ENCODE assay signal across 8 mouse cellular contexts in genomic region chr3:32698228-32698863, GRCm38 (mm10). TPM values are rescaled to one million over a fixed set of nuclear protein-coding genes. Genes with fewer than 3 reads are reported as not detected.
A peak's percentile ranks its signal among the peaks of the same experiment; 100 is the strongest.
DNase-seq lines count a peak whose midpoint lies in the region; ATAC-seq and TF ChIP-seq lines count a peak whose summit lies in the region.

No protein-coding gene starts in this region.

- WGBS in heart, postnatal 0 days = 23% methylated on average over 7 of the region's 7 CpGs
- WGBS in liver, embryonic 15.5 days (ENCODE audit: insufficient replicate concordance) = 30% methylated on average over 7 of the region's 7 CpGs
- WGBS in neural tube, embryonic 13.5 days = 32% methylated on average over 7 of the region's 7 CpGs

- no peak for TF ChIP-seq EP300 in heart, postnatal 0 days (IDR thresholded peaks at IDR 0.05; ENCODE audit: low read depth)

- H3K4me3 ChIP-seq in embryonic fibroblast, embryonic 13.5 days (ENCODE audit: insufficient read depth, low read length) = no peak overlapping the region
- H3K4me3 ChIP-seq in heart, postnatal 0 days (ENCODE audit: low read depth, low read length) = no peak overlapping the region
- no peak overlapping the region for H3K4me3 ChIP-seq in liver, embryonic 15.5 days (replicated peaks)
- no peak overlapping the region for H3K4me3 ChIP-seq in neural tube, embryonic 13.5 days

- peak; percentile 71; the same call in 1 of the 2 replicates for ATAC-seq in heart, postnatal 0 days (ENCODE audit: insufficient read depth, low read depth)
- ATAC-seq in liver, embryonic 15.5 days (ENCODE audit: insufficient read depth) = peak; percentile 56; the same call in 1 of the 2 replicates
- ATAC-seq in neural tube, embryonic 13.5 days (ENCODE audit: low read depth) = peak; percentile 56

- DNase-seq in CD4-positive helper T cell, adult 2 months (ENCODE audit: low read depth, low spot score) = peak; percentile 70
- DNase-seq in adrenal gland, postnatal 4 days (ENCODE audit: low spot score in 2 of 2) = peak; percentile 62 to 81
- peak; percentile 78 for DNase-seq in heart, postnatal 0 days (ENCODE audit: low spot score)
- peak; percentile 93 to 94 for DNase-seq in kidney, postnatal 4 days
- peak; percentile 86 for DNase-seq in telencephalon, adult 2 months (ENCODE audit: low read depth, low spot score)

- H3K9ac ChIP-seq in heart, postnatal 0 days (replicated peaks; ENCODE audit: low read depth, low read length) = no peak overlapping the region
- H3K9ac ChIP-seq in liver, embryonic 15.5 days = no peak overlapping the region
- no peak overlapping the region for H3K9ac ChIP-seq in neural tube, embryonic 13.5 days

- no peaks in the 10 kb centered on the region for H3K27me3 ChIP-seq in heart, postnatal 0 days (ENCODE audit: control insufficient read depth, insufficient read depth, low read length)
- no peaks in the 10 kb centered on the region for H3K27me3 ChIP-seq in liver, embryonic 15.5 days
- H3K27me3 ChIP-seq in neural tube, embryonic 13.5 days = no peaks in the 10 kb centered on the region

- no peaks in the 10 kb centered on the region for H3K4me1 ChIP-seq in embryonic fibroblast, embryonic 13.5 days (ENCODE audit: control insufficient read depth, insufficient read depth, low read length)
- H3K4me1 ChIP-seq in heart, postnatal 0 days (ENCODE audit: control insufficient read depth, insufficient read depth) = no peaks in the 10 kb centered on the region
- H3K4me1 ChIP-seq in liver, embryonic 15.5 days (replicated peaks) = peaks cover 15% of the 10 kb centered on the region
- no peaks in the 10 kb centered on the region for H3K4me1 ChIP-seq in neural tube, embryonic 13.5 days (replicated peaks)

- H3K36me3 ChIP-seq in heart, postnatal 0 days (replicated peaks; ENCODE audit: control insufficient read depth, insufficient read depth, low read length) = no peaks in the 10 kb centered on the region
- H3K36me3 ChIP-seq in liver, embryonic 15.5 days (replicated peaks) = no peaks in the 10 kb centered on the region
- no peaks in the 10 kb centered on the region for H3K36me3 ChIP-seq in neural tube, embryonic 13.5 days

- no peak overlapping the region for H3K4me2 ChIP-seq in heart, postnatal 0 days (ENCODE audit: low read depth, low read length)
- no peak overlapping the region for H3K4me2 ChIP-seq in liver, embryonic 15.5 days
- no peak overlapping the region for H3K4me2 ChIP-seq in neural tube, embryonic 13.5 days

- H3K27ac ChIP-seq in embryonic fibroblast, embryonic 13.5 days (ENCODE audit: insufficient read depth, low read length) = no peak overlapping the region
- no peak overlapping the region for H3K27ac ChIP-seq in heart, postnatal 0 days (ENCODE audit: low read depth)
- no peak overlapping the region for H3K27ac ChIP-seq in liver, embryonic 15.5 days (replicated peaks)
- H3K27ac ChIP-seq in neural tube, embryonic 13.5 days (replicated peaks) = no peak overlapping the region

- TF ChIP-seq CTCF in embryonic fibroblast, embryonic 13.5 days (IDR thresholded peaks at IDR 0.05; ENCODE audit: borderline replicate concordance, insufficient read depth, low read length) = peak; percentile 83
- peak; percentile 94 for TF ChIP-seq CTCF in heart, postnatal 0 days (IDR thresholded peaks at IDR 0.05; ENCODE audit: low read depth)

- TF ChIP-seq POLR2A in embryonic fibroblast, embryonic 13.5 days (IDR thresholded peaks at IDR 0.05; ENCODE audit: low read depth, low read length) = no peak

- no peaks in the 10 kb centered on the region for H3K9me3 ChIP-seq in heart, postnatal 0 days (replicated peaks; ENCODE audit: control insufficient read depth, low read length)
- H3K9me3 ChIP-seq in liver, embryonic 15.5 days (replicated peaks) = no peaks in the 10 kb centered on the region
- no peaks in the 10 kb centered on the region for H3K9me3 ChIP-seq in neural tube, embryonic 13.5 days

RNA-seq across cellular contexts. Expression of gene Actl6a, which starts 7.8 kb away (rescaled TPM):
- total RNA-seq in adrenal gland, postnatal 4 days (2021) = 10 to 100 TPM; 60.0 to 64.9 TPM
- 51.3 and 62.1 TPM in 2 replicates for polyA plus RNA-seq in embryonic fibroblast, embryonic 13.5 days (2011; ENCODE audit: insufficient read length, low read depth, missing spikeins)
- 54.2 and 68.2 TPM in 2 replicates for total RNA-seq in heart, postnatal 0 days (2014; rRNA removed; ENCODE audit: low replicate concordance)
- 53.2 and 58.0 TPM in 2 replicates for polyA plus RNA-seq in heart, postnatal 0 days (2015; fragmentation: Nextera tagmentation; extraction: Ambion mirVana)
- polyA plus RNA-seq in liver, embryonic 15.5 days (2015; fragmentation: Nextera tagmentation; extraction: Ambion mirVana) = 75.5 and 78.2 TPM in 2 replicates
- polyA plus RNA-seq in neural tube, embryonic 13.5 days (2015; fragmentation: Nextera tagmentation; extraction: Ambion mirVana) = 94.3 and 96.2 TPM in 2 replicates

RNA-seq across cellular contexts. Expression of gene Ndufb5, which starts 38.4 kb away (rescaled TPM):
- total RNA-seq in adrenal gland, postnatal 4 days (2021) = 100 to 1,000 TPM; 261 to 291 TPM
- polyA plus RNA-seq in embryonic fibroblast, embryonic 13.5 days (2011; ENCODE audit: insufficient read length, low read depth, missing spikeins) = 102 and 125 TPM in 2 replicates
- total RNA-seq in heart, postnatal 0 days (2014; rRNA removed; ENCODE audit: low replicate concordance) = 1,718 and 2,037 TPM in 2 replicates
- 1,180 and 1,227 TPM in 2 replicates for polyA plus RNA-seq in heart, postnatal 0 days (2015; fragmentation: Nextera tagmentation; extraction: Ambion mirVana)
- 101 and 124 TPM in 2 replicates for polyA plus RNA-seq in liver, embryonic 15.5 days (2015; fragmentation: Nextera tagmentation; extraction: Ambion mirVana)
- polyA plus RNA-seq in neural tube, embryonic 13.5 days (2015; fragmentation: Nextera tagmentation; extraction: Ambion mirVana) = 337 and 354 TPM in 2 replicates

RNA-seq across cellular contexts. Expression of gene Mrpl47, which starts 39.1 kb away (rescaled TPM):
- total RNA-seq in adrenal gland, postnatal 4 days (2021) = 10 to 100 TPM; 35.5 to 37.9 TPM
- polyA plus RNA-seq in embryonic fibroblast, embryonic 13.5 days (2011; ENCODE audit: insufficient read length, low read depth, missing spikeins) = 18.9 and 22.7 TPM in 2 replicates
- 8.1 and 9.5 TPM in 2 replicates for total RNA-seq in heart, postnatal 0 days (2014; rRNA removed; ENCODE audit: low replicate concordance)
- 39.0 and 42.7 TPM in 2 replicates for polyA plus RNA-seq in heart, postnatal 0 days (2015; fragmentation: Nextera tagmentation; extraction: Ambion mirVana)
- 12.6 and 15.2 TPM in 2 replicates for polyA plus RNA-seq in liver, embryonic 15.5 days (2015; fragmentation: Nextera tagmentation; extraction: Ambion mirVana)
- polyA plus RNA-seq in neural tube, embryonic 13.5 days (2015; fragmentation: Nextera tagmentation; extraction: Ambion mirVana) = 33.3 and 35.4 TPM in 2 replicates
